In the genomic region with DNA sequence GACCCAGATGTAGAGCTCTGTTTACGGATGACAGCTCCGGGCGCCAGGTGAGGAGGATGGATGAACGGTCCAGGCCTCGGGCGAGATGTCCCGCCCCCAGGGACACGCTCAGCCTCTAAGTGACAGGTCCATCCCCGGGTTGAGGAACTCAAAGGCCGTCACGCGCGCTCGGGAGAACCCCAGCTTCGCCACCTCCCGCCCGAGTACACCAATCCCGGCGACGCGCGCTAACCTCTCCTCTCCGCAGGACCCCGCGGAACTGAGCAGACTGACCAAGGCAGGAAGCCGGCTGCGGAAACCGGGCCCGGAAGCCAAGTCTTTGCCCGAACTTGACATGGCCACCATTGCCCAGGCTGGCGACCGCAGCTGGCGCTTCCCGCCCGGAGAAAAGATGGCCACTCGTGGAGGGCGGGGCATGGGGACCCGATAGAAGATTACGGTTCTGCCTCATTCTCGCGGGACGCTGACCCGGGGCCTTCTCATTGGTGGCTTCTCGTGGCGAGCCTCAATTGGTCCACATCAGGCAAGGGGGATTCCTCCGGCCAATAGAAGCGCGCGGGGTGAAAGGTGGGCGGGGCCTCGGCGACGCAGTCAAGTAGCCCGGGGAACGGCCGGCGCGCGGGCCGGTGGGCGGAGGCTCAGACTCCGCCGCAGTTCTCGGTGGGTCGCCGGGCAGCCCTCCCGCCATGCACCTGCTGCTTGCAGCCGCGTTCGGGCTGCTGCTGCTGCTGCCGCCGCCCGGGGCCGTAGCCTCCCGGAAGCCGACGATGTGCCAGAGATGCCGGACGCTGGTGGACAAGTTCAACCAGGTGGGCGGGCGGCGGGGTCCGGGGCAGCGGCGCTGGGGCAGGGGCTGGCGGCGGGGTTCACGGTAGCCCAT, we compare ENCODE assay signal across 8 mouse cellular contexts. TPM values are rescaled to one million over a fixed set of nuclear protein-coding genes. Genes with fewer than 3 reads are reported as not detected.
A peak's percentile ranks its signal among the peaks of the same experiment; 100 is the strongest.
DNase-seq lines count a peak whose midpoint lies in the region; ATAC-seq lines count a peak whose summit lies in the region.

A gene (minus strand): TSS at position 293 of the 880 bp plus-strand sequence.
A gene (plus strand): TSS at position 621 of the 880 bp plus-strand sequence.

- peak; percentile 92 for ATAC-seq in megakaryocyte progenitor cell, adult 5-6 weeks (replicated peaks; ENCODE audit: poor library complexity)

- DNase-seq in adipocyte (ENCODE audit: low spot score): peak; percentile 99
- peak; percentile 100 for DNase-seq in embryo, embryonic 10 days (ENCODE audit: low spot score)
- peak; percentile 97 for DNase-seq in gastrocnemius, postnatal 10 days
- DNase-seq in induced T-regulatory cell, adult 2 months (ENCODE audit: low read depth): peak; percentile 99
- peak; percentile 99 to 100 for DNase-seq in left cerebral cortex, adult 9 months (ENCODE audit: low spot score in 2 of 2)
- DNase-seq in right cerebral cortex, postnatal 14 days: peak; percentile 99
- peak; percentile 99 to 100 for DNase-seq in urinary bladder, postnatal 36 days (ENCODE audit: low spot score in 2 of 2)

RNA-seq across cellular contexts. Expression of the first gene that starts in this region (rescaled TPM):
- total RNA-seq in gastrocnemius, postnatal 10 days (2021): 1 to 10 TPM; 5.7 to 6.5 TPM
- total RNA-seq in megakaryocyte progenitor cell, adult 5-6 weeks (2015): 10.9 and 18.2 TPM in 2 replicates
- total RNA-seq in megakaryocyte progenitor cell, adult 5-6 weeks (2017): 7.9 and 10.3 TPM in 2 replicates

RNA-seq across cellular contexts. Expression of the second gene that starts in this region (rescaled TPM):
- total RNA-seq in gastrocnemius, postnatal 10 days (2021): 10 to 100 TPM in 1 of 2 experiments, 1 to 10 TPM in 1; 9.4 to 13.6 TPM
- total RNA-seq in megakaryocyte progenitor cell, adult 5-6 weeks (2015): 65.2 and 68.1 TPM in 2 replicates
- total RNA-seq in megakaryocyte progenitor cell, adult 5-6 weeks (2017): 117 and 124 TPM in 2 replicates

Comparison
In these comparisons a context has a peak if more than half of its experiments do, and no peak if none do; other contexts are left out.
1. Peak in every context shown above with its lines: DNase-seq and ATAC-seq.
2. RNA of the second gene that starts in this region (total RNA-seq): 65.2 to 124 TPM in megakaryocyte progenitor cell, adult 5-6 weeks; 9.4 to 13.6 TPM in gastrocnemius, postnatal 10 days; every median in the first group is over 4 times any median in the second.